Mouse (Mus musculus) intestine, embryonic 14.5 days (tissue): Measurements from ENCODE around the gene Exoc4. TPM values are rescaled to one million over a fixed set of nuclear protein-coding genes. Genes with fewer than 3 reads are reported as not detected.

Experiments used
- polyA plus RNA-seq: library from polyadenylated mRNA; unstranded; fragments of >200 nt; fragmentation: Nextera tagmentation; extraction: Ambion mirVana; gene quantifications from 2 replicates; pipeline ENCODE4 v1.2.1, GENCODE M21; 2014

The Exoc4 gene
- polyA plus RNA-seq, 1 experiment from 2014 or later, result 29.9 TPM

Other genes with a start within 250 kb of the Exoc4 start
- gene Chchd3, start 188.8 kb upstream of the Exoc4 start, polyA plus RNA-seq, result 120 and 125 TPM in 2 replicates